Mouse (Mus musculus): Measurements from ENCODE around the gene Myrip.

Myrip gene

GRCm38 (mm10) chr9:120455768-120456655, 154.7 kb downstream of the Myrip start:
- no peak for DNase-seq (ENCODE audit: low spot score in 2 of 2)

GRCm38 (mm10) chr9:120470431-120470830, 169.1 kb downstream of the Myrip start:
- no peak for DNase-seq (ENCODE audit: low spot score in 2 of 2)

- no peak for DNase-seq (ENCODE audit: low spot score in 2 of 2)
These were observed 180.3 kb downstream of the Myrip start for GRCm38 (mm10) chr9:120481644-120482043.

- DNase-seq (ENCODE audit: low spot score in 2 of 2) = no peak
These were observed 181.1 kb downstream of the Myrip start for GRCm38 (mm10) chr9:120482382-120482781.

GRCm38 (mm10) chr9:120483101-120483500, 181.8 kb downstream of the Myrip start:
- DNase-seq (ENCODE audit: low spot score in 2 of 2) = no peak

GRCm38 (mm10) chr9:120487076-120487475, 185.8 kb downstream of the Myrip start:
- no peak for DNase-seq (ENCODE audit: low spot score in 2 of 2)

GRCm38 (mm10) chr9:120491509-120491908, 190.2 kb downstream of the Myrip start:
- DNase-seq (ENCODE audit: low spot score in 2 of 2) = no peak

GRCm38 (mm10) chr9:120492010-120492399, 190.7 kb downstream of the Myrip start, which contains the start of gene Eif1b:
Gene Eif1b (plus strand): TSS chr9:120492232.
- peak in 1 of 2 experiments; percentile 22 for DNase-seq (ENCODE audit: low spot score in 2 of 2)

GRCm38 (mm10) chr9:120492400-120493351, 191.4 kb downstream of the Myrip start:
- DNase-seq (ENCODE audit: low spot score in 2 of 2) = peak; percentile 55 to 69

GRCm38 (mm10) chr9:120493781-120494180, 192.5 kb downstream of the Myrip start:
- no peak for DNase-seq (ENCODE audit: low spot score in 2 of 2)

GRCm38 (mm10) chr9:120496691-120497090, 195.4 kb downstream of the Myrip start:
- DNase-seq (ENCODE audit: low spot score in 2 of 2) = peak; percentile 55 to 65

- no peak for DNase-seq (ENCODE audit: low spot score in 2 of 2)
These were observed 196.7 kb downstream of the Myrip start for GRCm38 (mm10) chr9:120497983-120498382.

- no peak for DNase-seq (ENCODE audit: low spot score in 2 of 2)
These were observed 200.0 kb downstream of the Myrip start for GRCm38 (mm10) chr9:120501191-120501902.

- peak; percentile 65 to 75 for DNase-seq (ENCODE audit: low spot score in 2 of 2)
These were observed 200.7 kb downstream of the Myrip start for GRCm38 (mm10) chr9:120502013-120502412.

- no peak for DNase-seq (ENCODE audit: low spot score in 2 of 2)
These were observed 203.1 kb downstream of the Myrip start for GRCm38 (mm10) chr9:120504423-120504822.

- DNase-seq (ENCODE audit: low spot score in 2 of 2) = peak in 1 of 2 experiments; percentile 7
These were observed 210.5 kb downstream of the Myrip start for GRCm38 (mm10) chr9:120511781-120512180.

GRCm38 (mm10) chr9:120516720-120517119, 215.4 kb downstream of the Myrip start:
- no peak for DNase-seq (ENCODE audit: low spot score in 2 of 2)

- DNase-seq (ENCODE audit: low spot score in 2 of 2) = no peak
These were observed 217.6 kb downstream of the Myrip start for GRCm38 (mm10) chr9:120518946-120519345.

GRCm38 (mm10) chr9:120519469-120520125, 218.3 kb downstream of the Myrip start:
- DNase-seq (ENCODE audit: low spot score in 2 of 2) = no peak

GRCm38 (mm10) chr9:120521161-120521560, 219.8 kb downstream of the Myrip start:
- DNase-seq (ENCODE audit: low spot score in 2 of 2) = no peak
